Mouse (Mus musculus) brain, embryonic 14.5 days (tissue): ENCODE results near the gene Terb2.

Source experiments
- CTCF ChIP-seq: fragments of 200-500 bp; IDR thresholded peaks from 2 replicates; pipeline ENCODE4 v1.5.1; 2012; ENCODE audit warnings: inconsistent platforms, mild to moderate bottlenecking, moderate library complexity, borderline replicate concordance; ENCODE audit not compliant: insufficient read depth, insufficient read length; ENCODE audit errors: extremely low read depth
- POLR2A ChIP-seq: fragments of 200-500 bp; IDR thresholded peaks from 2 replicates; pipeline ENCODE4 v1.6.1; 2012; ENCODE audit warnings: mild to moderate bottlenecking, inconsistent platforms, borderline replicate concordance; ENCODE audit not compliant: poor library complexity, insufficient read depth, insufficient read length, severe bottlenecking; ENCODE audit errors: extremely low read depth

- no peak for TF ChIP-seq CTCF
- no peak for TF ChIP-seq POLR2A
These were observed 45.3 kb upstream of the Terb2 start for GRCm38 (mm10) chr2:122140815-122141214.
